Mouse (Mus musculus) right cerebral cortex, adult 18-20 months (tissue): ENCODE data around the gene 1700029I15Rik.

Source experiments
- DNase-seq: peaks from one replicate; pipeline ENCODE4 v3.0.0; 2022; ENCODE audit warnings: mixed read lengths

Gene 1700029I15Rik

DNA sequence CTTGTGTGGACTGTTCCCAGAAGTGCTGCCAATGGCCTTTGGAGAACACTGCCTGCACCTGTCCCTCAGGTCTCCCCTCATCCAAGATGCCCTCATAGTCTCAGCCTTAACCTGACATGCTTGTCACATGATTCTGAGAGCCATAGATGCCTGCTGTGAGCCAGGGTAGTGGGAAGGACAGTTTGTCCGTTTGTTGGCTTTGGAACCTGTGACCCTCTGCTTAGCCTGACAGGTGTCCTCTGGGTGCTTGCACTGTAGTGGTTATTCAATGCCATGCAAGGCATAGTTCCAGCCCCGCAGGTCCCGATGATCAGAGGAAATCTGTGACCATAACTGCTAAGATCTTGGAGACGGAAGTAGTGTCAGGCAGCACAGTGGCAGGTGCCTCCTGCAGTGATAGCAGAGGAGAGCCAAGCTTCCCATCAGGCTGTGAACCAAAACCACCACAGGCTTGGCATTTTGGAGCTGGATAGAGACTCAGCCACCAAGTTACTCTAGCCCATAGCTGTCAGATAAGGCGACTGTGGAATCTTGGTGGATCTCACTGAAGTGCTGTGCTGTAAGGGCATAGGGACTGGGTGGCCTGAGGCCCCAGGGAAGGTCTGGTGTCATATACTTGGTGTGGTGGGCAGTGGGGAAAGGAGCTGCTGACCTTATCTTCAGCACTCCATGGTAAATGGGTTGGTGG lies at the start of gene 1700029I15Rik:
1700029I15Rik (plus strand) TSS at position 638 of the 688 bp plus-strand sequence.
- no peak for DNase-seq

- no peak for DNase-seq
Observed at GRCm38 (mm10) chr2:92342418-92342817, 39.9 kb upstream of the 1700029I15Rik start.

DNA sequence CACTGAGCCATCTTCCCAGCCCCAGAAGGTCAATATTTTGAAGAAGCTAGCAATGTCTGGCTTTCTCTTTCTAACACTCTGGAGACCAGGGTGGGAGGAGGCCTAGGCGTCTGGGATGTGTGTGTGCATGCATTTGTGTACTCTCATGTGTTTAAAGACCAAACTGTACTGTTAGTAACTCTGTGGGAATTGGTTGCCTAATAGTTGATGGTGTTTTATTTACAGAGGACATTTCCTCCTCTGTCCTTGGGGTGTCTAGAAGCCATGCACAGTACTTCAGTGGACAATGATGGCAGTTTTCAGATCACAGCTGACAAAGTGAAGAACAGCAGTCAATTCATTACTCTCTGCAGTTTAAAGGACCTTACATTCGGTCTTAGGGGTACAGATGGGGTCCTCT lies 35.1 kb upstream of the 1700029I15Rik start:
- DNase-seq, result no peak

- DNase-seq, result no peak
Observed at GRCm38 (mm10) chr2:92349589-92350425, 32.5 kb upstream of the 1700029I15Rik start.

DNA sequence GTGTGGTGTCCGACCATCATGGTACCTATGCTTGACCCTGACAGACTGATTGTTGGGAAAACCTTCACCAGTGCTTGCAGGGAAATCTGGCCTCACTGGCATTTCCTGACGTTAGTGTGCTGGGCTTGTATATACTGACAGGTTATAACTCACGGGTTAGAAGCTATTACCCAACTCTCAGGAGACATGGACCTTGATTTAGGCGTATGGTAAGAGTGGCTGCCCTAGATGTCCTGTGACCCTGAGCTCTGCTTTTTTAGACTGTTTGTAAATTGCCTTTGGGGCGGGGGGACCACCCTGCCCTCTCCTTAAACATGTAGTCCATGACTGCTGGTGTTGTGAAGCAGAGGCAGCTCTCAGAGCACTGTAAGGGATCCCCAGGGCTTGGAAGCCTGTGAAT lies 31.7 kb upstream of the 1700029I15Rik start:
- no peak for DNase-seq

- no peak for DNase-seq
Observed at GRCm38 (mm10) chr2:92353402-92353801, 28.9 kb upstream of the 1700029I15Rik start.

DNA sequence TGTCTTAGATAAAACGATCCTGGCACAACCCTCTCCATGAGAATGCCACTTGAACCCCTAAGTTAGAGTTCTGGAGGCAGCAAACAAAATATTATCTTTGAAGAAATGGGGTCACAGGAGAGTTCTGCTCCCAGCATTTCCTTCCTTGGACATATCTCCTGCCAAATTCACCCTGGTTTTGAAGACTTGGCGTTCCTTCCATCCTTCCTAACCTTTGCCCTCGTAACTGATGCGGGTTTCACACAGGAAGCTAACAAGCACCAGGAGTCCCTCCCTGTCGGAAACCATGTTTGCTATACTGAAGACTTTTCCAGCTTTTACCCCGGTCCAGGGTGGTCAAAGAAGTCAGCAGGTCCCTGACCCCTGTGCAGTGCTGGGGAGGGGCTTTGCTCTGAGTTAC lies 28.1 kb upstream of the 1700029I15Rik start:
- no peak for DNase-seq

- no peak for DNase-seq
Observed at GRCm38 (mm10) chr2:92359301-92359700, 23.0 kb upstream of the 1700029I15Rik start.

- DNase-seq, result no peak
Observed at GRCm38 (mm10) chr2:92360186-92360823, 22.0 kb upstream of the 1700029I15Rik start.

DNA sequence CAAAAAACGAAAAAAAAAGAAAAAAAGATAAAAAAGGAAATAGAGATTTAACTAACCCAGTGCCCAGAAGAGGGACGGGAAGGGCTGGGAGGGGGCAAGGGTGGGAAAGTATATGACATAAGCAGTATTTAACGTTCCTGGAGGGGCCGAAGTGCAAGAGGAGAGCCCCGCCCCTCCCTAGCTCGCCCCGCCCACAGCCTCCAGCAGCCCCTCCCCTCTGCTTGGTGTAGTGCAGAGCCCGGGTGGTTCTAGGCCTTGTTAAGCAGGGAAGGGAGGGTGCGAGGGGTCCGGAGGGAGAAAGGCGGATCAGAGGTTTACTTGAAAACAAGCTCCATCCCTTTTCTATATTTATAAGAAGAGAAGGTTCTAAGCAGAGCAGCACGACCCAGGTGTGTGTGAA lies 21.4 kb upstream of the 1700029I15Rik start:
- DNase-seq, result no peak

GRCm38 (mm10) chr2:92361795-92362194 lies 20.5 kb upstream of the 1700029I15Rik start:
- DNase-seq, result no peak

- DNase-seq, result no peak
Observed at GRCm38 (mm10) chr2:92362571-92363228, 19.6 kb upstream of the 1700029I15Rik start.

GRCm38 (mm10) chr2:92364086-92364485 lies 18.3 kb upstream of the 1700029I15Rik start:
- no peak for DNase-seq

GRCm38 (mm10) chr2:92365568-92365967 lies 16.8 kb upstream of the 1700029I15Rik start:
- DNase-seq, result no peak

DNA sequence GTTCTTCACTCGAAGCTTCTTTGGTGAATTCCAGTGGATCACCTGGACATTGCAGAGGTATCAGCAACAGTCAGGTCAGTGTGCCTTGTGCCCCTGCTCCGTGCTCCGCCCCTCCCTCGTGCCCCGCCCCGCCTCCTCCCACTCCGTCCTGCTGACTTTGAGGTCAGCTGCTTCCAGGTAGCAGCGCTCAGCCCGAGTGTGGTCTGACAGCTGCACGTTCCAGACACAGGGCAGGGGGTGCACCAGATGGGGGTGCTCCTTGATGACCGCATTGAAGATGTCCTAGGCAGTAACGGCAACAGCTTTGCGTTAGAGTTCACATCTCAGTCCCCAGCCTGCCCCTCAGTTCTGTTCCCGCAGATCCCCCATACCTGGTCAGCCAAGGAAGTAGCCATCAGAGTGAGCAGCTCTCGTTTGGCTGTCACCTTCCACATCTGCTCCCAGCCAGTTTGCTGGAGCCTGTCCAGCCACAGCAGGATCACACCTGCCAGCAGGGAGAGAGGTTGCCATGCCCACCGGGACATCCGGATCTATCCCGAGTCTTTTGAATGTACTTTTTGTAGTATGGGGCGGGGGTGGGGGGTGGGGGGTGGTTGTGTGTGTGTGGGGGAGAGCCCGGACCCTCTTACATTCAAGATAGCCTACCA lies 14.8 kb upstream of the 1700029I15Rik start:
- no peak for DNase-seq

DNA sequence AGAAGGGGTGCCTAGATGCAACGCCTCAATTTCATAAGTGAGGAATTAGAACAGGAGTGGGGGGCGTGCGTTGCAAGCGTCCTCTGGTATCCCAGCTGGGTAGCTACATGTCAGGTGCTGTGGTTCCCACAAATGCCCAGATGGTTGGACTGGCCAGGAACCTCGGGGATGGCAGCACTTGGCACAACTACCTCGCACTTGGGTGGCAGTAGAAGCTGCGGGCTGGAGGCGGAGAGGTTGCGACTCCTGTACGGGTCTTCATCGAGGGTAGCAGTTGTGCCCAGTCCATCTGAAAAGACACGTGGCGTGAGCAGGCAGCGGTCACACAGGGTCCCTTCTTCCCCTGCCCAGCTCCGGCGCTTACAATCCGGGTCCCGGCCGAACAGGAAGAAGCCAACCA lies 12.0 kb upstream of the 1700029I15Rik start:
- DNase-seq, result no peak

DNA sequence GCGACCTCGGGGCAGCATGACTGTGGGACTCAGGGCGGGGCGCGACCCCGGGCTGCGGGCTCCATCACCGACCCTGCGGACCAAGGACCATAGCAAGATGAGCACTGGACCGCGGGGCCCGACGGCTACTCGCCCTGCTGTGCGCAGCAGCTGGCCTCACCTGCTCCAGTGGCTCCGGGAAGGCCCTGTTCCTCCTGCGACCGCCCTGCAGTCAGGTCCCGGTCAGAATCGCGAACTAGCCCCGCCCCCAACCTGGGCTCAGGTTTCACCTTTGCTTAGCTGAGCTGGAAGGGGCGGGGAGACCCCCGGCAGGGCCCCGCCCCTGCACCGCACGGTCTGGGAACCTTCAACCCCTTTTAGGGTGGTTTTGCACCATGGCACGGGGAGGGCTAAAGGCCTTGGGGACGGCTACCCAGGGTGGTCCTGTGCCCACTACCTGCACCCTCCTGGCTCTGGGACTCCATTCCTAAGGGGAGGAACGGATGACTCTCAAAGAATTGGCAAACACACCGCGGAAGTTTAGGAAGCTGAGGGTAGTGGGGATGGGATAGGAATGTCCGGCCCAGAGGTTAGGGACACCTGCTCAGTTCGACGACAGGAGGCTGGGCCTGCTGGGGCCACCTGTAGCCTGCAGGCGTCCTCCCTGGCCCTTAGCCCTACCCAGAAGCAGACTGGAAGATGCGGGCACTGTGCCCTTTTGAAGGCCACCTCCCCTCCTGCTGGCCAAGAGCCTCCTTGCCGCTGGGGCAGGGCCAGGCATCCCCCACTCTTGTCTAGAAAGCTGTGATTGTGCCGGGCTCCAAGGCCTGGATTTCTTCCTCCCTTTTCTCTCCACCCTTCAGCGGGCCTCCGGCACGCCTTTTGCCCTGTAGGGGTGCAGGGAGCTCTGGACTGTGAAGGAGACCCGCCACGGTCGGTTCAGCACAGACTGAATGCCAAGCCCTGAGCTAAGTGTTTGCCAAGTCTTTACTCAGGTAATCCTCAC lies 11.2 kb upstream of the 1700029I15Rik start:
- DNase-seq, result no peak

DNA sequence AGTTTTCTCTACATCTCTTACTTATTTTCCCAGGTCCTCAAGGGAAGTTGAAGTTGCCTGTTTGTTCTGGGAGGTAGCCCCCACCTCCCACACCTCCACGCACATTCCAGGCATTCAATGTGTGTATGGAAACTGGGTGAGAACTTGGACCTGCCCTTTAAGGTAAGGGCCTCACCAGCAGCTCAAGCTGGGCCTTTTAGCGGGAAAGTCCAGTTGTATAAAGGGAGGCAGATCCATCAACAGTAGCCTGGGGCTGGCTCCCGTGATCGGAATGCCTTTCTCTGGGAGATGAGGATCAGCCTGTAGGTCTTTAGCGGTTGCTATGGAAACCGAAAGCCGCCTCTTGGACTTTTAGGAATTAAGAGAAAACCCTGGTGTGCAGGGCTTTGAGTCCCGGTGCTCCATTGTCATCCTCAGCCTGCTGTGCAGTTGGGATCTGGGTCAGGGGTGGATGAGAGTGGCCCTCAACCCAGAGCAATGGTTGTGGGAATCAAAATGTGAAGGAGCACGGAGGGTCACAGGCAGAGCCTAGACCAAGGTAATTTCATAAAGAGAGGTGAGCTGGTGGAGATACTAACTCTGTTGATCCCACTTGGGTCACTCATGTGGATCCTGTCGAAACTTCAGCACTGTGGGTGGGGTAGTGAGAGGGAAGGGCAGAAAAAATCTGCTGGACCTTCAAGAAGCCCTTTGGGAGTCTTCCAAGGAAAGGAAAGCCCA lies 10.2 kb upstream of the 1700029I15Rik start:
- no peak for DNase-seq

DNA sequence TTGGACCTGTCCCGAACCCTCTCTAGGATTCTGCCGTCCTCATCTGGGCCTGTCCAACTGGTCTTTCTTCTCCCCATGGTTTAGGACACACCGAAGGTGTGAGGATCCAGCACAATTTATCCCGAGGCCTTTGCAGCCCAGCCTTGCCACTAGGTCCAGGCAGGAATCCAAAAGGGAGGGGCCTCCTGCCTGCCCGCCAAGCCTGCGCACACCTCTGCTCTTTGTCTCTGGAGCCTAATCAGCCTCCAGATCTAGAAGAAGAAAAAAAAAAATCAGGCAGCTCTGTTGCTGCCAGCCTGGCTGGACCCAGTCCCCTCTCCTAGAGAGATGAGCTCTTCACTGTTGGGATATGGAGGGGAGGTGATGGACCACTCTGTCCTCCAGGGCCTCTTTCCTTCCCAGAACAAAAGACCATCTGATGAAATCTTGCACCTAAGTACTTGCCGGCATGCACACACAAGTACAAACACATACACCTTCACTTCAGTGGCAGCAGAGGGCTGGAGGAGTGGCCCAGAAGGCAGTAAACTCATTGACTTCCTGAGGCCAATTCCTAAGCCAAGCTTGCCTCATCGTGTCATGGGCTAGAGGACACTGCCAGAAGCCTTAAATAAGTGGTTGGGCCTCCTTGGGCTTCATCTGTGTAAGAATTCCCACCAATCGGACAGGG lies 9.4 kb upstream of the 1700029I15Rik start:
- no peak for DNase-seq

GRCm38 (mm10) chr2:92373437-92373813 lies 8.9 kb upstream of the 1700029I15Rik start:
- DNase-seq, result no peak
